Mouse (Mus musculus) cortical plate, adult 2 months (tissue): Measurements from ENCODE around the gene Igfbp6.

ENCODE experiments used
- CTCF ChIP-seq: fragments of 200-500 bp; IDR thresholded peaks from 2 replicates; pipeline ENCODE4 v1.5.1; 2011; ENCODE audit warnings: mild to moderate bottlenecking, control low read depth, low read length; ENCODE audit not compliant: insufficient read depth; ENCODE audit errors: extremely low read depth
- POLR2A ChIP-seq: fragments of 200-500 bp; IDR thresholded peaks from 2 replicates; pipeline ENCODE4 v1.6.1; 2011; ENCODE audit warnings: mild to moderate bottlenecking, low read length, control low read depth; ENCODE audit not compliant: insufficient read depth; ENCODE audit errors: extremely low read depth

DNA sequence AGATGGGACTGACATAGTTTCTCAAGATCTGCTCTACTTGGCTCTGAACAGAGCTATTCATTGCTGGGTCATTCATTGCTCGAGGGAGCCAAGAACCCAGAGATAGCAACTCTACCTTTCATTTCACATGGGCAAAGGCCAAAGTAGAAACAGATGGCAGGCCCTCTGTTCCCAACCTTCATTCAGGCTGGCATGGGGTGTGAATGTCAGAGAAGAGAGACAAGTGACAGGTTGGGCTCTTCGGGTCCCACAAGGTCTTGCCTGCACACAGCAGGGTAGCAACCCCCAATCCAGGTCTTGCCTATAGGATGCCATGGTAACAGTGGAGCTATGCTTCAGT is 24.4 kb upstream of the Igfbp6 start:
- no peak for TF ChIP-seq CTCF
- TF ChIP-seq POLR2A: no peak
